Mouse (Mus musculus) midbrain, postnatal 0 days (tissue): ENCODE measurements around the gene Igsf8. TPM values are rescaled to one million over a fixed set of nuclear protein-coding genes. Genes with fewer than 3 reads are reported as not detected.

Source experiments
- ATAC-seq: fragments of 200-750 bp; cut with Nextera tagmentation; 2 replicates; pipeline ENCODE4 v1.8.0; 2017; ENCODE audit warnings: moderate number of reproducible peaks, mild to moderate bottlenecking, moderate TSS enrichment, moderate library complexity; ENCODE audit not compliant: low FRiP score
- DNase-seq: peaks from one replicate; pipeline ENCODE4 v3.0.0-alpha.2; 2015; ENCODE audit warnings: low spot score
- H3K27ac ChIP-seq: fragments of 300-500 bp; sonication (generic); 2 replicates; pipeline ENCODE4 v1.5.1; 2014; ENCODE audit warnings: low read depth, mild to moderate bottlenecking, low read length, mixed read lengths
- H3K27me3 ChIP-seq: fragments of 300-500 bp; sonication (generic); 2 replicates; pipeline ENCODE4 v1.6.1; 2014; ENCODE audit warnings: low read length, control low read depth, mixed read lengths; ENCODE audit not compliant: insufficient read depth
- H3K36me3 ChIP-seq: fragments of 300-500 bp; sonication (generic); 2 replicates; pipeline ENCODE4 v1.6.1; 2014; ENCODE audit warnings: low read length, control low read depth, mixed read lengths; ENCODE audit not compliant: insufficient read depth
- H3K4me1 ChIP-seq: fragments of 300-500 bp; sonication (generic); 2 replicates; pipeline ENCODE4 v1.6.1; 2014; ENCODE audit warnings: mild to moderate bottlenecking, control low read depth, antibody characterized with exemption, low read length, mixed read lengths; ENCODE audit not compliant: insufficient read depth
- H3K4me2 ChIP-seq: fragments of 300-500 bp; sonication (generic); 2 replicates; pipeline ENCODE4 v1.6.1; 2014; ENCODE audit warnings: low read depth, mild to moderate bottlenecking, low read length, mixed read lengths; ENCODE audit not compliant: poor library complexity, severe bottlenecking
- H3K4me3 ChIP-seq: fragments of 300-500 bp; sonication (generic); 2 replicates; pipeline ENCODE4 v1.5.1; 2014; ENCODE audit warnings: low read depth, mild to moderate bottlenecking, low read length, moderate library complexity
- H3K9ac ChIP-seq: fragments of 300-500 bp; sonication (generic); replicated peaks from 2 replicates; pipeline ENCODE4 v1.6.1; 2014; ENCODE audit warnings: mild to moderate bottlenecking, low read length, moderate library complexity, mixed read lengths; ENCODE audit not compliant: poor library complexity, severe bottlenecking
- H3K9me3 ChIP-seq: fragments of 300-500 bp; sonication (generic); 2 replicates; pipeline ENCODE4 v1.6.1; 2016; ENCODE audit warnings: low read length, control low read depth
- CTCF ChIP-seq: IDR thresholded peaks from 2 replicates; pipeline ENCODE4 v1.5.1; 2016; ENCODE audit warnings: antibody characterized with exemption, mild to moderate bottlenecking
- WGBS: fragments of 180-500 bp; shearing (Covaris S2); extraction: QIAGEN DNeasy Blood & Tissue Kit; methylation state at CpG from one replicate; pipeline ENCODE4 v1.1.7; 2014; 5-methylcytosine and 5-hydroxymethylcytosine counted together
- polyA plus RNA-seq: library from polyadenylated mRNA; unstranded; fragments of >200 nt; fragmentation: Nextera tagmentation; extraction: Ambion mirVana; gene quantifications from 2 replicates; pipeline ENCODE4 v1.2.1, GENCODE M21; 2015
- total RNA-seq: library from RNA; depleted of rRNA; stranded (reverse); fragments of >200 nt; gene quantifications from 2 replicates; pipeline ENCODE4 v1.2.3, GENCODE M21; 2014

Igsf8 gene
- total and polyA plus RNA-seq, 2 experiments from 2014 or later, result 79.6 to 114 TPM

DNA sequence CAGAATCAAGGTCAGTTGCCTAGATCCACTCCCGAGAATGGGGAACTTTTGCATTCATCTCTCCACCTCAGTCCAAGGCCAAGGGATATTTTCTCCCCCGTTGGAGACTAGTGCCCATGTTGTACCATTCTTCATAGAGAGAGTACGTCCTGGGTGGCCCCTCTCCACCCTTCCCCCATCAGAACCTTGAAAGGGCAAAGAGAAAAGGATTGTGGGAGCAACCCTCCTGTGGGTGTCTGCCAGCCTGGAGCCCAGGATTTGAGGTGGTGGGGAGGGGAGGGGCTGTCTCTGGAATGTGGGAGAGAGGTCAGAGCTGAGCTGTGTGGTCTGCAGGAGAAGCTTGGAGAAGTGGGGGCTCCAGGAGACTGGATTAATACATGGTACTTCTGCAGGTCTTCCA lies 82.5 kb downstream of the Igsf8 start:
- no peaks in the 10 kb centered on the region for H3K9me3 ChIP-seq
- DNase-seq, result peak; percentile 45

DNA sequence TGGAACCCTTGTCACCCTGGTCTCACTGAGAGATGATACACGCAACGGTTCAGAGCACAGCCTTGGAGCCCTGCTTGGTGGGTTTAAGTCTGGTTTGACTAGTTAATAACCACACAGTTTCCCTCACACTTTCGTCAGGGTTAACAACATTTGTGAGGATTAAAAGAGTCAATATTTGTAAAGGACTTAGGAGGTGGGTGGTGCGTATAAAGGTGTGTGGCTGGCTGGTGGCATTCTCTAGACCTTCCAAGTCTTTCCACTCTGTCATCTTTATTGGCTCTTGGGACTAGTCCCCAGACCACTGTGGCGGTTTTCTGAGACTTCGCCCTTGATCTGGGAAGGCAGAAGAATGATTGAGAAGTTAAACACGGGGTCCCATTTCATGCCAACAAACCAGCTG lies 83.4 kb downstream of the Igsf8 start:
- 80% methylated on average over 7 of the region's 7 CpGs for WGBS
- no peaks in the 10 kb centered on the region for H3K4me1 ChIP-seq
- DNase-seq, result no peak
- H3K9me3 ChIP-seq, result no peaks in the 10 kb centered on the region
- no peaks in the 10 kb centered on the region for H3K36me3 ChIP-seq
- H3K27ac ChIP-seq, result 0 out of 2 replicates have a peak overlapping the region, but pooled peaks have one; percentile 52
- H3K27me3 ChIP-seq, result peaks cover 5% of the 10 kb centered on the region; the same call in 1 of the 2 replicates
- no peak overlapping the region for H3K9ac ChIP-seq
- no peak for ATAC-seq
- no peak overlapping the region for H3K4me3 ChIP-seq
- no peak overlapping the region for H3K4me2 ChIP-seq
- no peak for TF ChIP-seq CTCF

More for the DNA sequence above, 82.5 kb downstream of the Igsf8 start:
- Histone ChIP-seq H3K27ac (peak overlapping the region; percentile 52), H3K9ac (no peak overlapping the region), H3K27me3 (peaks cover 5% of the 10 kb centered on the region; the same call in 1 of the 2 replicates), H3K4me3 (no peak overlapping the region), H3K4me2 (no peak overlapping the region; the same call in 1 of the 2 replicates), H3K4me1 (no peaks in the 10 kb centered on the region), H3K36me3 (no peaks in the 10 kb centered on the region)
- ATAC-seq, result 0 out of 2 replicates have a peak, but pooled peaks have one; percentile 24
- 52% methylated on average over 3 of the region's 3 CpGs for WGBS
- TF ChIP-seq CTCF, result no peak

DNA sequence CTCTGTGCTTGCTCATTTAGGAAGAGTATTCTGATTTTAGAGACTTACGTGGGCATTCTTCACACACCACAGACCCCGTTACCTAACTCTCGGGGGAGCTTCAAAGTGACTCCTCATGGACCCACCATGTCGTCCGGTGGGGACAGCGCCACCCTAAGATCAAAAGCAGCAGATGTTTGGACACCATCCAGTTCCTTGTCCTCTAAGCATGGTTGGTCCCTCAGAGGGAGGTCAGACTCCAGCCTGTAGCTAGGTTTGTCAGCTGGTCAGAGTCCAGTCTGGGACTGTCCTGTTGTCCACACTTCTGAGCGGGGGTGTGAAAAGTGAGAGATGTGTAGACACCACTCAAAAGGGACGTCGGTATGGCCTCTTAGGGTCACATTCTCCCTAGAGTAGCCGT lies 85.3 kb downstream of the Igsf8 start:
- WGBS, result 83% methylated on average over 10 of the region's 10 CpGs

DNA sequence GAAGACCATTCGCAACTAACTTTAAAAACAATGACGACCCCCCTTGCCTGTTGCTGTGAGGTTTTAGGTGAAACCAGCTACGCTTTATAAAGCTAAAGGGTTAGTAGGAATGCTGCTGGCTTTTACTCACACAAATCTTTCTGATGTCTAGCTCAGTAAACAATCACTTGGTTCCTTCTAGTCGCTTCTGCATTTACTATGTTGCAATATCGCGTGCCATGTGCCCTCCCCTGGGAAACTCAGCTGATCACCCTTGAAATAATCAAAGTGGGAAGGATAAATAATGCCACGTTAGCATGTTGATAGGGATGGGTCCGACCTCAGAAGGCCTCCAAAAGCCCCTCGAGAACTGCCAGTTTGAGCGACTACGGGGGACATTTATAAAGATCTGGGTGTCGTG lies 85.9 kb downstream of the Igsf8 start:
- WGBS, result 91% methylated on average over 12 of the region's 12 CpGs
- Histone ChIP-seq H3K4me3 (no peak overlapping the region), H3K36me3 (no peaks in the 10 kb centered on the region), H3K9ac (no peak overlapping the region), H3K27me3 (no peaks in the 10 kb centered on the region), H3K4me2 (no peak overlapping the region), H3K9me3 (no peaks in the 10 kb centered on the region), H3K27ac (no peak overlapping the region), H3K4me1 (no peaks in the 10 kb centered on the region)
- no peak for TF ChIP-seq CTCF
- DNase-seq, result no peak
- no peak for ATAC-seq

More for the DNA sequence above, 85.3 kb downstream of the Igsf8 start:
- Histone ChIP-seq H3K36me3 (no peaks in the 10 kb centered on the region), H3K4me2 (no peak overlapping the region), H3K27me3 (no peaks in the 10 kb centered on the region), H3K9me3 (no peaks in the 10 kb centered on the region), H3K9ac (no peak overlapping the region), H3K27ac (no peak overlapping the region), H3K4me1 (no peaks in the 10 kb centered on the region), H3K4me3 (no peak overlapping the region)
- ATAC-seq, result no peak
- no peak for DNase-seq
- no peak for TF ChIP-seq CTCF

DNA sequence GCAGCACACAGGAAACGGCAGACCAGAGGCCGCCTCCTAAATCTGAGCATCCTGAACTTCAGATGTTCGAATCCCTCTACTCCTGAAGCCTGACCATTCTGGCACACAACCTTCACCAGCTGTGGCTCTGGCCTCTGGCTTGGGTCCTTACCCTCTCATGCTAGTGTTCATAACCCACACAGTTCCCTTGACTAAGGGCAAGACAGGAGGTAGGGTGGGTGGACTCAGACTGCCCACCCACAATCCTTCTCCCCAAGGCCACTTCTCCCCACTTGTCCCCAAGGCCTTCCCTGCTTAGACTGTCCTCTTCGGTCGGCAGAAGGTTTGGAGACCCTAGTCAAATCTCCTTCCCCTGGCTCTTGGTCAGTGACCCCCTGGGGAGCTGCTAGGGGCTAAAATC lies 88.1 kb downstream of the Igsf8 start:
- no peak for TF ChIP-seq CTCF
- Histone ChIP-seq H3K4me3 (no peak overlapping the region), H3K4me2 (no peak overlapping the region), H3K27me3 (no peaks in the 10 kb centered on the region), H3K9ac (0 out of 2 replicates have a peak overlapping the region, but pooled peaks have one; percentile 8), H3K36me3 (no peaks in the 10 kb centered on the region), H3K27ac (peak overlapping the region; percentile 75), H3K9me3 (no peaks in the 10 kb centered on the region), H3K4me1 (no peaks in the 10 kb centered on the region)
- DNase-seq (no peak), ATAC-seq (peak; percentile 7; the same call in 1 of the 2 replicates)
- WGBS, result 32% methylated on average over 5 of the region's 5 CpGs

DNA sequence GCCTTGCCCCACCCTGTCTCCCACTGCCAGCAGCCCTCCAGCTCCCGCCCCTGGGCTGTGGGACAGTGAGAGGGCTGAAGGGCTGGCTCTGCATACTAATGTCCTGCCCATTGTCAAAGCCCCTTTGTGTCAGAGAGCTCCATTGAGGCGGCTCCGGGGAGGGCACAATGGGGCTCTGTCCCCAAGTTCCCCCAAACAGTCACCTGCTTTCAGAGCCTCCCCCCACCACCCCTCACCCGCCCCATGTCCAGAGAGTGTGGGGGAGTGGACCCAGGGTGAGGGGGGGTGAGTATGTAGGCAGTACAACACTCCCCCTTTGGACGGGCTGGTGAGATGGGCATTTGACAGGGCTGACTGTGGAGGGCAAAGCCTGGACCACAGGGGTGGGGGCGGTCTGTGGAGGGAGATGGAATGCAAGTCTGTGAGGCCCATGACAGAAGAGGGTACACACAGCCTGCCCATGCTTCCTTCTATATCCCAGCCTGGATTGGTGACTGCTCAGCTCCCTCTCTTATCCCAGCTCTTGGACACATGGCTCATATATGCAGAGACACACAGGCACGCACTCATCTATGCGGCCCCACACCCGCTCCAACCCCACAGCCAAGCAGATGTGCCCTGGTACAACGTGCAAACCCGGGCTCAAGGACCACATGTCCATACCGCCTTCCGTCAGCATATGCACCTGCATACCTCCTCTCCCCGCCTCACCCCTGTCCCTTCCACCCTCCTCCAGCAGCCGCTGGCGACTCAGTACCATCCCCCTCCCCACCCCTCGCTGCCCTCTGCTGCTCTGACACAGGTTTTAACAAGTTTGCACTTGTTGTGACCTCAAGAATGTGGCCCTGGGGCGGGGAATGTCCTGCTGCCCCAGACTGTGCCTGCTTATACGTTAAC lies 88.7 kb downstream of the Igsf8 start:
- Histone ChIP-seq H3K4me2 (no peak overlapping the region), H3K27ac (peak overlapping the region; percentile 75), H3K9ac (0 out of 2 replicates have a peak overlapping the region, but pooled peaks have one; percentile 8), H3K4me1 (no peaks in the 10 kb centered on the region), H3K27me3 (no peaks in the 10 kb centered on the region), H3K36me3 (no peaks in the 10 kb centered on the region), H3K4me3 (no peak overlapping the region), H3K9me3 (no peaks in the 10 kb centered on the region)
- 6% methylated on average over 19 of the region's 19 CpGs for WGBS
- DNase-seq (peak; percentile 88), ATAC-seq (peak; percentile 94)
- TF ChIP-seq CTCF, result no peak
